Mouse (Mus musculus) midbrain, embryonic 15.5 days (tissue): Measurements from ENCODE around the gene Siglecf. TPM values are rescaled to one million over a fixed set of nuclear protein-coding genes. Genes with fewer than 3 reads are reported as not detected.

Source experiments
- ATAC-seq: fragments of 200-750 bp; cut with Nextera tagmentation; replicated peaks from 2 replicates; pipeline ENCODE4 v1.8.0; 2017; ENCODE audit warnings: moderate TSS enrichment
- H3K27ac ChIP-seq: fragments of 300-500 bp; sonication (generic); 2 replicates; pipeline ENCODE4 v1.5.1; 2015; ENCODE audit warnings: mild to moderate bottlenecking, inconsistent platforms
- H3K27me3 ChIP-seq: fragments of 300-500 bp; sonication (generic); replicated peaks from 2 replicates; pipeline ENCODE4 v1.6.1; 2015; ENCODE audit warnings: inconsistent platforms
- H3K36me3 ChIP-seq: fragments of 300-500 bp; sonication (generic); replicated peaks from 2 replicates; pipeline ENCODE4 v1.6.1; 2015; ENCODE audit warnings: inconsistent platforms
- H3K4me1 ChIP-seq: fragments of 300-500 bp; sonication (generic); 2 replicates; pipeline ENCODE4 v1.6.1; 2015; ENCODE audit warnings: inconsistent platforms
- H3K4me2 ChIP-seq: fragments of 300-500 bp; sonication (generic); 2 replicates; pipeline ENCODE4 v1.6.1; 2015; ENCODE audit warnings: inconsistent platforms, mild to moderate bottlenecking, moderate library complexity
- H3K4me3 ChIP-seq: fragments of 300-500 bp; sonication (generic); 2 replicates; pipeline ENCODE4 v1.5.1; 2015; ENCODE audit warnings: mild to moderate bottlenecking, inconsistent platforms
- H3K9ac ChIP-seq: fragments of 300-500 bp; sonication (generic); 2 replicates; pipeline ENCODE4 v1.6.1; 2015; ENCODE audit warnings: mild to moderate bottlenecking, inconsistent platforms
- H3K9me3 ChIP-seq: fragments of 300-500 bp; sonication (generic); 2 replicates; pipeline ENCODE4 v1.6.1; 2016; ENCODE audit warnings: inconsistent platforms
- WGBS: fragments of 180-500 bp; shearing (Covaris S2); methylation state at CpG from one replicate; pipeline ENCODE4 v1.1.7; 2015; ENCODE audit warnings: mixed read lengths; 5-methylcytosine and 5-hydroxymethylcytosine counted together
- polyA plus RNA-seq: library from polyadenylated mRNA; unstranded; fragments of >200 nt; fragmentation: Nextera tagmentation; extraction: Ambion mirVana; gene quantifications from 2 replicates; pipeline ENCODE4 v1.2.1, GENCODE M21; 2015

Siglecf gene
- polyA plus RNA-seq: 0.17 and 0.34 TPM in 2 replicates

- Histone ChIP-seq H3K4me1 (no peaks in the 10 kb centered on the region), H3K36me3 (no peaks in the 10 kb centered on the region), H3K27ac (no peak within 1 kb of the TSS), H3K4me3 (no peak within 1 kb of the TSS), H3K9me3 (no peaks in the 10 kb centered on the region), H3K9ac (no peak within 1 kb of the TSS), H3K27me3 (no peaks in the 10 kb centered on the region), H3K4me2 (no peak within 1 kb of the TSS)
- WGBS: 60% methylated on average over 3 of the region's 3 CpGs
- no peak for ATAC-seq
Measured at GRCm38 (mm10) chr7:43351154-43351553, at the start of gene Siglecf. TSS of gene Siglecf (plus strand) at chr7:43351341.

- no peaks in the 10 kb centered on the region for H3K27me3 ChIP-seq
- H3K9me3 ChIP-seq: no peaks in the 10 kb centered on the region
- peaks cover 33% of the 10 kb centered on the region; the same call in 1 of the 2 replicates for H3K36me3 ChIP-seq
- whole genome bisulfite sequencing: 86% methylated on average over 3 of the region's 3 CpGs
- H3K9ac ChIP-seq: no peak overlapping the region
- H3K4me2 ChIP-seq: no peak overlapping the region
- H3K4me3 ChIP-seq: no peak overlapping the region
- H3K27ac ChIP-seq: no peak overlapping the region
- ATAC-seq: no peak
- H3K4me1 ChIP-seq: 0 out of 2 replicates have a peak, but pooled peaks cover 3% of the 10 kb centered on the region
Measured at GRCm38 (mm10) chr7:43305235-43305634, 45.9 kb upstream of the Siglecf start.

- H3K36me3 ChIP-seq: peaks cover 11% of the 10 kb centered on the region; the same call in 1 of the 2 replicates
- no peak overlapping the region for H3K4me2 ChIP-seq
- 84% methylated on average over 2 of the region's 2 CpGs for WGBS
- ATAC-seq: no peak
- H3K27ac ChIP-seq: no peak overlapping the region
- peaks cover 25% of the 10 kb centered on the region for H3K4me1 ChIP-seq
- no peaks in the 10 kb centered on the region for H3K9me3 ChIP-seq
- no peaks in the 10 kb centered on the region for H3K27me3 ChIP-seq
- no peak overlapping the region for H3K9ac ChIP-seq
- H3K4me3 ChIP-seq: no peak overlapping the region
Measured at GRCm38 (mm10) chr7:43309069-43309468, 42.1 kb upstream of the Siglecf start.

GRCm38 (mm10) chr7:43311632-43312031, 39.5 kb upstream of the Siglecf start:
- H3K4me3 ChIP-seq: peak overlapping the region; percentile 62
- H3K4me1 ChIP-seq: peaks cover 25% of the 10 kb centered on the region
- peaks cover 11% of the 10 kb centered on the region; the same call in 1 of the 2 replicates for H3K36me3 ChIP-seq
- no peak overlapping the region for H3K9ac ChIP-seq
- 79% methylated on average over 6 of the region's 6 CpGs for WGBS
- no peaks in the 10 kb centered on the region for H3K27me3 ChIP-seq
- H3K4me2 ChIP-seq: peak overlapping the region; percentile 69
- no peaks in the 10 kb centered on the region for H3K9me3 ChIP-seq
- no peak overlapping the region for H3K27ac ChIP-seq
- ATAC-seq: no peak

GRCm38 (mm10) chr7:43312386-43313012, 38.6 kb upstream of the Siglecf start:
- Histone ChIP-seq H3K27me3 (no peaks in the 10 kb centered on the region), H3K27ac (peak overlapping the region; percentile 83), H3K4me3 (peak overlapping the region; percentile 62), H3K9ac (peak overlapping the region; percentile 72), H3K4me2 (peak overlapping the region; percentile 69), H3K36me3 (peaks cover 11% of the 10 kb centered on the region; the same call in 1 of the 2 replicates), H3K9me3 (no peaks in the 10 kb centered on the region), H3K4me1 (peaks cover 25% of the 10 kb centered on the region)
- WGBS: 2% methylated on average over 32 of the region's 32 CpGs
- no peak; the same call in 1 of the 2 replicates for ATAC-seq

- H3K27me3 ChIP-seq: no peaks in the 10 kb centered on the region
- peak within 1 kb of the TSS; percentile 72 for H3K9ac ChIP-seq
- peak within 1 kb of the TSS; percentile 69 for H3K4me2 ChIP-seq
- 0% methylated on average over 33 of the region's 33 CpGs for WGBS
- peak; percentile 97 for ATAC-seq
- peaks cover 25% of the 10 kb centered on the region for H3K4me1 ChIP-seq
- peaks cover 9% of the 10 kb centered on the region; the same call in 1 of the 2 replicates for H3K36me3 ChIP-seq
- peak within 1 kb of the TSS; percentile 62 for H3K4me3 ChIP-seq
- peak within 1 kb of the TSS; percentile 83 for H3K27ac ChIP-seq
- no peaks in the 10 kb centered on the region for H3K9me3 ChIP-seq
Measured at GRCm38 (mm10) chr7:43313013-43313428, 38.1 kb upstream of the Siglecf start, which contains the start of gene Zfp715. TSS of gene Zfp715 (minus strand) at chr7:43313294.

- Histone ChIP-seq H3K27ac (no peak overlapping the region), H3K4me2 (no peak overlapping the region), H3K36me3 (no peaks in the 10 kb centered on the region), H3K9ac (no peak overlapping the region), H3K4me1 (no peaks in the 10 kb centered on the region), H3K4me3 (no peak overlapping the region), H3K27me3 (no peaks in the 10 kb centered on the region), H3K9me3 (no peaks in the 10 kb centered on the region)
- ATAC-seq: no peak
- 54% methylated on average over 10 of the region's 10 CpGs for WGBS
Measured at GRCm38 (mm10) chr7:43326223-43326780, 24.8 kb upstream of the Siglecf start.

- no peak overlapping the region for H3K9ac ChIP-seq
- 68% methylated on average over 4 of the region's 4 CpGs for WGBS
- H3K27ac ChIP-seq: no peak overlapping the region
- H3K36me3 ChIP-seq: no peaks in the 10 kb centered on the region
- no peak for ATAC-seq
- no peaks in the 10 kb centered on the region for H3K27me3 ChIP-seq
- H3K4me2 ChIP-seq: no peak overlapping the region
- no peaks in the 10 kb centered on the region for H3K4me1 ChIP-seq
- no peaks in the 10 kb centered on the region for H3K9me3 ChIP-seq
- H3K4me3 ChIP-seq: no peak overlapping the region
Measured at GRCm38 (mm10) chr7:43328101-43328500, 23.0 kb upstream of the Siglecf start.

GRCm38 (mm10) chr7:43333203-43333602, 17.9 kb upstream of the Siglecf start:
- Histone ChIP-seq H3K4me1 (no peaks in the 10 kb centered on the region), H3K9ac (no peak overlapping the region), H3K36me3 (no peaks in the 10 kb centered on the region), H3K9me3 (no peaks in the 10 kb centered on the region), H3K4me2 (no peak overlapping the region), H3K4me3 (no peak overlapping the region), H3K27me3 (no peaks in the 10 kb centered on the region), H3K27ac (no peak overlapping the region)
- ATAC-seq: no peak
- WGBS: 44% methylated on average over 5 of the region's 7 CpGs

- Histone ChIP-seq H3K4me3 (no peak overlapping the region), H3K9me3 (no peaks in the 10 kb centered on the region), H3K27me3 (no peaks in the 10 kb centered on the region), H3K4me2 (no peak overlapping the region), H3K9ac (no peak overlapping the region), H3K4me1 (no peaks in the 10 kb centered on the region), H3K27ac (no peak overlapping the region), H3K36me3 (no peaks in the 10 kb centered on the region)
- WGBS: 78% methylated on average over 2 of the region's 2 CpGs
- no peak for ATAC-seq
Measured at GRCm38 (mm10) chr7:43333899-43334298, 17.2 kb upstream of the Siglecf start.

- Histone ChIP-seq H3K4me3 (no peak overlapping the region), H3K27me3 (no peaks in the 10 kb centered on the region), H3K36me3 (no peaks in the 10 kb centered on the region), H3K27ac (no peak overlapping the region), H3K4me2 (no peak overlapping the region), H3K9ac (no peak overlapping the region), H3K9me3 (no peaks in the 10 kb centered on the region), H3K4me1 (no peaks in the 10 kb centered on the region)
- ATAC-seq: no peak
- 82% methylated on average over 4 of the region's 4 CpGs for WGBS
Measured at GRCm38 (mm10) chr7:43340771-43341170, 10.4 kb upstream of the Siglecf start.

GRCm38 (mm10) chr7:43343191-43343590, 8.0 kb upstream of the Siglecf start:
- Histone ChIP-seq H3K27me3 (no peaks in the 10 kb centered on the region), H3K4me3 (no peak overlapping the region), H3K4me1 (no peaks in the 10 kb centered on the region), H3K36me3 (no peaks in the 10 kb centered on the region), H3K9me3 (no peaks in the 10 kb centered on the region), H3K27ac (no peak overlapping the region), H3K4me2 (no peak overlapping the region), H3K9ac (no peak overlapping the region)
- ATAC-seq: no peak
- 83% methylated on average over 5 of the region's 5 CpGs for WGBS

- H3K4me1 ChIP-seq: no peaks in the 10 kb centered on the region
- H3K27ac ChIP-seq: no peak overlapping the region
- H3K9me3 ChIP-seq: no peaks in the 10 kb centered on the region
- H3K9ac ChIP-seq: no peak overlapping the region
- no peak overlapping the region for H3K4me3 ChIP-seq
- ATAC-seq: no peak
- no peaks in the 10 kb centered on the region for H3K27me3 ChIP-seq
- WGBS: 81% methylated on average over 2 of the region's 2 CpGs
- H3K36me3 ChIP-seq: no peaks in the 10 kb centered on the region
- no peak overlapping the region for H3K4me2 ChIP-seq
Measured at GRCm38 (mm10) chr7:43344020-43344419, 7.1 kb upstream of the Siglecf start.
